Mouse (Mus musculus) MEL (cell line): ENCODE measurements around the gene Gm8439. TPM values are rescaled to one million over a fixed set of nuclear protein-coding genes. Genes with fewer than 3 reads are reported as not detected.

Experiments used
- DNase-seq: peaks from one replicate; pipeline ENCODE4 v3.0.0; 2011; ENCODE audit warnings: low read depth, low spot score
- H3K27ac ChIP-seq: 2 replicates; pipeline ENCODE4 v1.5.1; 2012; ENCODE audit warnings: low read depth, mild to moderate bottlenecking, control low read depth, low read length, moderate library complexity; ENCODE audit not compliant: control insufficient read depth
- H3K27me3 ChIP-seq, 2 experiments: fragments of 150-350 bp in 1 of 2; sonication (generic) in 1 of 2; 2 replicates each; pipeline ENCODE4 v1.6.1; 2012; ENCODE audit warnings: low read length in 2 of 2, mild to moderate bottlenecking in 2 of 2, improper control_type of control experiment in 1 of 2, moderate library complexity in 1 of 2; ENCODE audit not compliant: insufficient read depth in 2 of 2, control insufficient read depth in 1 of 2
- H3K36me3 ChIP-seq, 2 experiments: 2 replicates each; pipeline ENCODE4 v1.6.1; 2012 to 2014; ENCODE audit warnings: low read length in 2 of 2, improper control_type of control experiment in 1 of 2, inconsistent platforms in 1 of 2, mild to moderate bottlenecking in 1 of 2; ENCODE audit not compliant: insufficient read depth in 2 of 2, control insufficient read depth in 1 of 2
- H3K4me1 ChIP-seq, 2 experiments: fragments of 150-350 bp in 1 of 2; sonication (generic) in 1 of 2; 2 replicates each; pipeline ENCODE4 v1.6.1; 2012; ENCODE audit warnings: low read length in 2 of 2, improper control_type of control experiment in 1 of 2, mild to moderate bottlenecking in 1 of 2; ENCODE audit not compliant: insufficient read depth in 2 of 2, control insufficient read depth in 1 of 2
- H3K4me3 ChIP-seq, 2 experiments: fragments of 150-350 bp in 1 of 2; sonication (generic) in 1 of 2; 2 replicates each; pipeline ENCODE4 v1.5.1; 2012; ENCODE audit warnings: low read depth in 2 of 2, low read length in 2 of 2, mild to moderate bottlenecking in 2 of 2, moderate library complexity in 2 of 2, control low read depth in 1 of 2, improper control_type of control experiment in 1 of 2; ENCODE audit not compliant: control insufficient read depth in 1 of 2, insufficient read depth in 1 of 2
- H3K79me2 ChIP-seq: 2 replicates; pipeline ENCODE4 v1.6.1; 2012; ENCODE audit warnings: mild to moderate bottlenecking, low read length, moderate library complexity; ENCODE audit not compliant: control insufficient read depth, poor library complexity, insufficient read depth
- H3K9ac ChIP-seq: 2 replicates; pipeline ENCODE4 v1.6.1; 2012; ENCODE audit warnings: low read depth, mild to moderate bottlenecking, control low read depth, low read length, moderate library complexity; ENCODE audit not compliant: control insufficient read depth, poor library complexity, severe bottlenecking
- H3K9me3 ChIP-seq: fragments of 150-350 bp; sonication (generic); replicated peaks from 2 replicates; pipeline ENCODE4 v1.6.1; 2012; ENCODE audit warnings: mild to moderate bottlenecking, low read length, improper control_type of control experiment, moderate library complexity; ENCODE audit not compliant: insufficient read depth
- CHD2 ChIP-seq: IDR thresholded peaks from 2 replicates; pipeline ENCODE4 v1.6.1; 2011; ENCODE audit warnings: low read length, improper control_type of control experiment
- CTCF ChIP-seq, 3 experiments: IDR thresholded peaks in 2 of 3; conservative IDR thresholded peaks in 1 of 3; 2 replicates each; pipeline ENCODE4 v1.5.1; 2011 to 2012; ENCODE audit warnings: low read length in 3 of 3, low read depth in 2 of 3, mild to moderate bottlenecking in 2 of 3, improper control_type of control experiment in 1 of 3, inconsistent platforms in 1 of 3, mixed read lengths in 1 of 3, moderate library complexity in 1 of 3; ENCODE audit not compliant: control insufficient read depth in 1 of 3, insufficient read depth in 1 of 3, poor library complexity in 1 of 3, severe bottlenecking in 1 of 3
- E2F4 ChIP-seq: IDR thresholded peaks from 2 replicates; pipeline ENCODE4 v1.6.1; 2011; ENCODE audit warnings: low read depth, low read length, improper control_type of control experiment, borderline replicate concordance
- ELF1 ChIP-seq: IDR thresholded peaks from 2 replicates; pipeline ENCODE4 v1.6.1; 2014; ENCODE audit warnings: low read depth, mild to moderate bottlenecking, inconsistent platforms, low read length, improper control_type of control experiment, moderate library complexity
- EP300 ChIP-seq, 2 experiments: IDR thresholded peaks; 2 replicates each; pipeline ENCODE4 v1.6.1; 2011; ENCODE audit warnings: improper control_type of control experiment in 2 of 2, low read length in 2 of 2, low read depth in 1 of 2, mild to moderate bottlenecking in 1 of 2
- GABPA ChIP-seq: IDR thresholded peaks from 2 replicates; pipeline ENCODE4 v1.6.1; 2012; ENCODE audit warnings: low read depth, mild to moderate bottlenecking, inconsistent platforms, low read length, improper control_type of control experiment, moderate library complexity
- GATA1 ChIP-seq: IDR thresholded peaks from 2 replicates; pipeline ENCODE4 v1.6.1; 2011; ENCODE audit warnings: low read depth, low read length, improper control_type of control experiment
- HCFC1 ChIP-seq: IDR thresholded peaks from 2 replicates; pipeline ENCODE4 v1.6.1; 2012; ENCODE audit warnings: low read depth, mild to moderate bottlenecking, inconsistent platforms, low read length, improper control_type of control experiment, moderate library complexity
- JUND ChIP-seq: IDR thresholded peaks from 2 replicates; pipeline ENCODE4 v1.6.1; 2011; ENCODE audit warnings: low read depth, mild to moderate bottlenecking, improper control_type of control experiment, low read length
- MAFK ChIP-seq: IDR thresholded peaks from 2 replicates; pipeline ENCODE4 v1.6.1; 2011; ENCODE audit warnings: low read depth, mild to moderate bottlenecking, low read length, improper control_type of control experiment, borderline replicate concordance
- MAX ChIP-seq: IDR thresholded peaks from 2 replicates; pipeline ENCODE4 v1.6.1; 2011; ENCODE audit warnings: low read length, improper control_type of control experiment
- MAZ ChIP-seq: IDR thresholded peaks from 2 replicates; pipeline ENCODE4 v1.6.1; 2012; ENCODE audit warnings: low read depth, mild to moderate bottlenecking, inconsistent platforms, low read length, improper control_type of control experiment
- MEF2A ChIP-seq: IDR thresholded peaks from 2 replicates; pipeline ENCODE4 v1.6.1; 2014; ENCODE audit warnings: low read depth, mild to moderate bottlenecking, inconsistent platforms, low read length, improper control_type of control experiment; ENCODE audit not compliant: poor library complexity, insufficient replicate concordance, severe bottlenecking; ENCODE audit errors: extremely low read depth
- MXI1 ChIP-seq: IDR thresholded peaks from 2 replicates; pipeline ENCODE4 v1.6.1; 2011; ENCODE audit warnings: mild to moderate bottlenecking, low read depth, low read length, improper control_type of control experiment
- MYB ChIP-seq: IDR thresholded peaks from 2 replicates; pipeline ENCODE4 v1.6.1; 2011; ENCODE audit warnings: mild to moderate bottlenecking, low read depth, low read length, improper control_type of control experiment
- MYC ChIP-seq: IDR thresholded peaks from 2 replicates; pipeline ENCODE4 v1.6.1; 2011; ENCODE audit warnings: low read depth, mild to moderate bottlenecking, low read length, improper control_type of control experiment, moderate library complexity
- NELFE ChIP-seq: IDR thresholded peaks from 2 replicates; pipeline ENCODE4 v1.6.1; 2011; ENCODE audit warnings: low read depth, low read length, improper control_type of control experiment
- NRF1 ChIP-seq: IDR thresholded peaks from 2 replicates; pipeline ENCODE4 v1.6.1; 2014; ENCODE audit warnings: low read depth, mild to moderate bottlenecking, inconsistent platforms, low read length, improper control_type of control experiment, moderate library complexity; ENCODE audit not compliant: poor library complexity, insufficient read depth, severe bottlenecking
- POLR2A ChIP-seq, 2 experiments: IDR thresholded peaks; 2 replicates each; pipeline ENCODE4 v1.6.1; 2011 to 2012; ENCODE audit warnings: low read length in 2 of 2, mild to moderate bottlenecking in 2 of 2, control low read depth in 1 of 2, improper control_type of control experiment in 1 of 2, low read depth in 1 of 2, moderate library complexity in 1 of 2; ENCODE audit not compliant: control insufficient read depth in 1 of 2, insufficient read depth in 1 of 2, poor library complexity in 1 of 2
- POLR2AphosphoS2 ChIP-seq: IDR thresholded peaks from 2 replicates; pipeline ENCODE4 v1.6.1; 2011; ENCODE audit warnings: low read length, improper control_type of control experiment
- POLR2AphosphoS5 ChIP-seq: IDR thresholded peaks from 2 replicates; pipeline ENCODE4 v1.6.1; 2012; ENCODE audit warnings: low read depth, borderline replicate concordance, mild to moderate bottlenecking, inconsistent platforms, low read length, moderate library complexity, mixed read lengths
- RCOR1 ChIP-seq: IDR thresholded peaks from 2 replicates; pipeline ENCODE4 v1.6.1; 2012; ENCODE audit warnings: low read depth, mild to moderate bottlenecking, inconsistent platforms, low read length, improper control_type of control experiment
- SIN3A ChIP-seq: IDR thresholded peaks from 2 replicates; pipeline ENCODE4 v1.6.1; 2012; ENCODE audit warnings: low read length, improper control_type of control experiment, inconsistent platforms
- SMC3 ChIP-seq: IDR thresholded peaks from 2 replicates; pipeline ENCODE4 v1.6.1; 2011; ENCODE audit warnings: low read depth, low read length, improper control_type of control experiment
- TAL1 ChIP-seq: IDR thresholded peaks from 2 replicates; pipeline ENCODE4 v1.6.1; 2012; ENCODE audit warnings: mild to moderate bottlenecking, inconsistent platforms, low read length, moderate library complexity, mixed read lengths
- TCF12 ChIP-seq: IDR thresholded peaks from 2 replicates; pipeline ENCODE4 v1.6.1; 2014; ENCODE audit warnings: low read depth, mild to moderate bottlenecking, inconsistent platforms, low read length, improper control_type of control experiment, moderate library complexity
- UBTF ChIP-seq: IDR thresholded peaks from 2 replicates; pipeline ENCODE4 v1.6.1; 2012; ENCODE audit warnings: low read depth, mild to moderate bottlenecking, inconsistent platforms, low read length, improper control_type of control experiment, moderate library complexity, borderline replicate concordance; ENCODE audit not compliant: insufficient read depth
- USF2 ChIP-seq, 2 experiments: IDR thresholded peaks; 2 replicates each; pipeline ENCODE4 v1.6.1; 2011 to 2012; ENCODE audit warnings: improper control_type of control experiment in 2 of 2, low read length in 2 of 2, borderline replicate concordance in 1 of 2, inconsistent platforms in 1 of 2, low read depth in 1 of 2, mild to moderate bottlenecking in 1 of 2; ENCODE audit not compliant: insufficient read depth in 1 of 2
- ZC3H11A ChIP-seq: IDR thresholded peaks from 2 replicates; pipeline ENCODE4 v1.6.1; 2012; ENCODE audit warnings: low read depth, mild to moderate bottlenecking, inconsistent platforms, low read length, improper control_type of control experiment
- ZNF384 ChIP-seq: IDR thresholded peaks from 2 replicates; pipeline ENCODE4 v1.6.1; 2012; ENCODE audit warnings: low read depth, mild to moderate bottlenecking, inconsistent platforms, low read length, improper control_type of control experiment
- polyA plus RNA-seq, 2 experiments: library from polyadenylated mRNA; stranded (reverse) in 1 of 2; unstranded in 1 of 2; fragments of >175 nt in 1 of 2; fragments of >200 nt in 1 of 2; gene quantifications; 2 replicates each; pipeline versions ENCODE4 v1.2.1 to v1.2.4; 2012; ENCODE audit warnings: low replicate concordance in 2 of 2, low read depth in 1 of 2; ENCODE audit not compliant: insufficient read length in 2 of 2, insufficient read depth in 1 of 2, missing spikeins in 1 of 2
- total RNA-seq: library from RNA; depleted of rRNA; stranded (reverse); fragments of 300-350 nt; gene quantifications from 2 replicates; pipeline ENCODE4 v1.2.3, GENCODE M21; 2012

Gene Gm8439
- total and polyA plus RNA-seq, 3 experiments, result not detected

DNA sequence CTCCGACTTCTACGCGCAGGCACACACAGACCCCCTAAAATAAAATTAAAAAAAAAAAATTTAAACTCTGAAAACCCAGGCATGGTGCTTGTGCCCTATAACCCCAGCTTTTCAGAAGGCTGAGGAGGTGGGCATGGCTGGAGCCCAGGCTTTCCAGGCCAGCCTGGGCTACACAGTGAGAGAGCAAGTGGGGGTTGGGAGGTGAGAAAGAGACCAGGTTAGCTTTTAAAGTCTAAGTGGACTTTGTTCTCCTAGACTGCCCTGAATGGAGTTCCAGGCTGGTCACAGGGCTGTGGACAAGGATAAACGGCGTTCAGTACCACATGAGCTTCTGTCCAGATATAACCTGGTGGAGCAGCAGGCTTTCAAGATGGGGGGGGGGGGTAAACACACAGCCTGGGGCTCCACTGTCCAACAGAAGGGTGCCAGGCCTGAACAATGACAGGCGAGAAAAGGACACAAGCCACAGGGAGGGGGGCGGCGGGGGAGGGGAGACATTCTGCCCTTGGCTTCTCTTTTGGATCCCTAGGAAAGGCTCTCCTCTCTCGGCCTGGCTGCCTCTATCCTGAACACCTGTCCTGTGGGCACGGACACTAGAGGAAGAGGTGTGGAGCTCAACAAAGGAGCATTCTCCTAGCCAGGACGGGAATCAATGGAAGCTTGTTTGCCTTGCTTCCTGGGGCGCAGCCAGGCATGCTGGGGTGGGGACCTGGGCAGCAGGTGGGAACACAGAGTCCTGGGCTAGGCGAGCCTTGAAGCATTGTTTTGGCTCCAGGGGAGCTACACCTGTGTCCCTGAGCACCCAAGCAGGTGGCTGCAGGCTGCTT, 27.9 kb downstream of the Gm8439 start:
- Histone ChIP-seq H3K9me3 (no peaks in the 10 kb centered on the region), H3K36me3 (no peaks in the 10 kb centered on the region), H3K4me1 (peaks cover 0 to 13% of the 10 kb centered on the region in 2 experiments; a peak in 2 of 4 replicates), H3K27ac (no peak overlapping the region), H3K79me2 (no peaks in the 10 kb centered on the region), H3K9ac (no peak overlapping the region), H3K4me3 (no peak overlapping the region), H3K27me3 (no peaks in the 10 kb centered on the region)
- no peak for DNase-seq
- TF ChIP-seq MEF2A (no peak), NELFE (no peak), ZNF384 (no peak), SIN3A (no peak), TAL1 (no peak), ZC3H11A (no peak), JUND (no peak), MAX (no peak), POLR2AphosphoS2 (no peak), UBTF (no peak), GATA1 (no peak), MYB (no peak), MAFK (no peak), MXI1 (no peak), GABPA (no peak), EP300 (IDR thresholded peaks at IDR 0.05; ENCODE audit: low read depth in 1 of 2, low read length in 2 of 2) (no peak), MYC (no peak)

DNA sequence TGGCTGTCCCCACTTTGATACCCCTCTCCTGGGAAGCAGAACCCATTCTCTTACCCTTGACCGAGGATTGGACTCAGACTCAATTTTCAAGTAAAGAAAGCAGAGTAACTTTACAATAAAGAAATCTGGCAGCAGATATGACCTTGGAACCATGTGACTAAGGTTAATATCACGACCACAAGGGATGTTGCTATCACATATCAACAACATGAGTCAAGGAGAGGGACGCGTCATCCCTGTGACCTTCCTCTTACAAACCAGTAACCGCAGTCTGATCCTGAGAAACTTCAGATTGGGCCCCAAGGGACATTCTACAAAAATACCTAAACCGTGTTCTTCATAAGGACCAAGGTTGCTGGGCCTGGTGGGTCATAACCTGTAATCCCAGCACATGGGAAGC, 39.2 kb downstream of the Gm8439 start:
- peak; percentile 76 for DNase-seq
- H3K9me3 ChIP-seq, result no peaks in the 10 kb centered on the region
- H3K27ac ChIP-seq, result peak overlapping the region; percentile 28
- peaks cover 48 to 57% of the 10 kb centered on the region in 2 experiments for H3K4me1 ChIP-seq
- no peaks in the 10 kb centered on the region; the same call in 1 of the 2 replicates for H3K79me2 ChIP-seq
- H3K4me3 ChIP-seq, result no peak overlapping the region
- H3K36me3 ChIP-seq, result peaks cover 0 to 58% of the 10 kb centered on the region in 2 experiments; a peak in 2 of 4 replicates
- no peaks in the 10 kb centered on the region for H3K27me3 ChIP-seq
- H3K9ac ChIP-seq, result no peak overlapping the region
- no peak for TF ChIP-seq E2F4
- TF ChIP-seq USF2 (IDR thresholded peaks at IDR 0.05; ENCODE audit: borderline replicate concordance in 1 of 2, insufficient read depth in 1 of 2, low read depth in 1 of 2, low read length in 2 of 2), result no peak
- TF ChIP-seq RCOR1, result peak; percentile 86
- TF ChIP-seq MAFK, result no peak
- TF ChIP-seq GATA1, result peak; percentile 71
- TF ChIP-seq TCF12, result peak; percentile 20; the same call in 1 of the 2 replicates
- TF ChIP-seq MYC, result peak; percentile 47; the same call in 1 of the 2 replicates
- no peak for TF ChIP-seq NRF1
- TF ChIP-seq TAL1, result peak; percentile 41
- no peak for TF ChIP-seq ELF1
- TF ChIP-seq CTCF (IDR thresholded peaks at IDR 0.05 in 2 of 3, conservative IDR thresholded peaks at IDR 0.05 in 1 of 3; ENCODE audit: control insufficient read depth in 1 of 3, insufficient read depth in 1 of 3, low read depth in 2 of 3, low read length in 3 of 3, poor library complexity in 1 of 3, severe bottlenecking in 1 of 3), result no peak
- no peak for TF ChIP-seq CHD2
- no peak for TF ChIP-seq MYB
- peak; percentile 39; the same call in 1 of the 2 replicates for TF ChIP-seq MXI1
- TF ChIP-seq POLR2A (IDR thresholded peaks at IDR 0.05; ENCODE audit: control insufficient read depth in 1 of 2, insufficient read depth in 1 of 2, low read depth in 1 of 2, low read length in 2 of 2, poor library complexity in 1 of 2), result no peak
- no peak for TF ChIP-seq JUND
- TF ChIP-seq HCFC1, result no peak
- TF ChIP-seq UBTF, result no peak
- TF ChIP-seq POLR2AphosphoS5, result no peak
- TF ChIP-seq MAZ, result no peak
- no peak for TF ChIP-seq SMC3
